Mouse (Mus musculus) heart, adult 2 months (tissue): Measurements from ENCODE around the gene Itgal. TPM values are rescaled to one million over a fixed set of nuclear protein-coding genes. Genes with fewer than 3 reads are reported as not detected.

Source experiments
- DNase-seq, 2 experiments: peaks; one replicate each; pipeline ENCODE4 v3.0.0; 2021
- H3K27ac ChIP-seq: fragments of 200-600 bp; 2 replicates; pipeline ENCODE4 v1.8.1; 2022
- H3K27me3 ChIP-seq: fragments of 200-500 bp; 2 replicates; pipeline ENCODE4 v1.6.1; 2012; ENCODE audit warnings: mild to moderate bottlenecking, low read length, inconsistent platforms, mixed read lengths; ENCODE audit not compliant: control insufficient read depth, insufficient read depth
- H3K36me3 ChIP-seq: fragments of 200-500 bp; 2 replicates; pipeline ENCODE4 v1.6.1; 2012; ENCODE audit warnings: low read length, inconsistent platforms; ENCODE audit not compliant: control insufficient read depth, insufficient read depth
- H3K4me1 ChIP-seq: fragments of 200-500 bp; 2 replicates; pipeline ENCODE4 v1.6.1; 2011; ENCODE audit warnings: low read length; ENCODE audit not compliant: control insufficient read depth, insufficient read depth
- H3K4me3 ChIP-seq: fragments of 200-600 bp; 2 replicates; pipeline ENCODE4 v1.8.1; 2022
- H3K79me2 ChIP-seq: fragments of 200-500 bp; replicated peaks from 2 replicates; pipeline ENCODE4 v1.6.1; 2012; ENCODE audit warnings: mild to moderate bottlenecking, inconsistent platforms, low read length, moderate library complexity, mixed read lengths; ENCODE audit not compliant: control insufficient read depth, insufficient read depth
- H3K9ac ChIP-seq: fragments of 200-500 bp; 2 replicates; pipeline ENCODE4 v1.6.1; 2012; ENCODE audit warnings: low read depth, mild to moderate bottlenecking, control low read depth, inconsistent platforms, low read length, mixed read lengths
- CTCF ChIP-seq: fragments of 200-600 bp; IDR thresholded peaks from 2 replicates; pipeline ENCODE4 v1.8.1; 2022; ENCODE audit warnings: antibody characterized with exemption, mild to moderate bottlenecking, moderate library complexity
- EP300 ChIP-seq: fragments of 200-500 bp; IDR thresholded peaks from 2 replicates; pipeline ENCODE4 v1.6.1; 2011; ENCODE audit warnings: low read depth, low read length, control low read depth; ENCODE audit not compliant: insufficient read depth
- POLR2A ChIP-seq: fragments of 200-500 bp; IDR thresholded peaks from 2 replicates; pipeline ENCODE4 v1.6.1; 2011; ENCODE audit warnings: mild to moderate bottlenecking, low read depth, low read length, control low read depth; ENCODE audit not compliant: insufficient read depth
- WGBS: fragments of 180-500 bp; shearing (Covaris S2); methylation state at CpG from one replicate; pipeline ENCODE4 v1.1.7; 2018; 5-methylcytosine and 5-hydroxymethylcytosine counted together
- intact Hi-C: fragments of 180-260 bp; cut with DNase I; formaldehyde crosslinking; loops from one replicate; pipeline ENCODE4 v1.15.1; 2025
- polyA plus RNA-seq: library from polyadenylated mRNA; depleted of rRNA; stranded (reverse); fragments of >200 nt; gene quantifications from 2 replicates; pipeline ENCODE4 v1.2.3, GENCODE M21; 2012
- total RNA-seq, 2 experiments: library from RNA; stranded (reverse); gene quantifications; 2 replicates each; pipeline ENCODE4 v1.2.3; 2021

The Itgal gene
- total and polyA plus RNA-seq, 3 experiments = 1.7 to 5.0 (median 2.3) TPM

DNA sequence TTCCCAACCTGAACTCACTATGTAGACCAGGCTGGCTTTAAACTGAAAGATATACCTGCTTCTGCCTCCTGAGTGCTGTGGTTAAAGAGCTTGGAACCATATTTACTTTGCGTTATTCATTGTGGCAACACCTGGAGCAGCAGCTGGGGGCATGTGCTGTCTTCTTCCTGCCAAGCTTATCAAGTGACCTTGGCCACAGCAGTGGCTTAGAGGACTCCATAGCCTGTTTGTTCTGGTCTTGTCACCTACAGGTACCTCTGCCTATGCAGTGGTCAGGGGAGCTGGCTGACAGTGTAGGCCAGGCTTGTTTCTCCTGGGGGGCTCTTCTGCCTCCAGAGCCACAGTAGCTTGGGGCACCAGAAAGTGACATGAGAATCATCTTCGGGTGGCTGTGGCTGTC lies 12.4 kb downstream of the Itgal start:
- H3K79me2 ChIP-seq = no peaks in the 10 kb centered on the region
- 74% methylated on average over 2 of the region's 2 CpGs for WGBS
- no peak overlapping the region for H3K9ac ChIP-seq
- H3K4me3 ChIP-seq = no peak overlapping the region
- H3K36me3 ChIP-seq = no peaks in the 10 kb centered on the region
- no peak for DNase-seq
- no peaks in the 10 kb centered on the region for H3K4me1 ChIP-seq
- no peaks in the 10 kb centered on the region for H3K27me3 ChIP-seq
- TF ChIP-seq EP300 = no peak
- no peak for TF ChIP-seq POLR2A
- no peak for TF ChIP-seq CTCF
- no peak overlapping the region for H3K27ac ChIP-seq
- intact Hi-C loops = loop anchor here (5.0 kb wide), 1 partner anchor 46 kb away; the partner anchor contains the start of gene Dctpp1

GRCm38 (mm10) chr7:127308887-127309286 lies 12.8 kb downstream of the Itgal start:
- H3K79me2 ChIP-seq = no peaks in the 10 kb centered on the region
- no peaks in the 10 kb centered on the region; the same call in 1 of the 2 replicates for H3K4me1 ChIP-seq
- WGBS = 69% methylated on average over 4 of the region's 4 CpGs
- H3K4me3 ChIP-seq = no peak overlapping the region
- H3K27ac ChIP-seq = no peak overlapping the region
- TF ChIP-seq POLR2A (no peak), EP300 (no peak), CTCF (peak; percentile 84)
- H3K27me3 ChIP-seq = no peaks in the 10 kb centered on the region
- no peak overlapping the region for H3K9ac ChIP-seq
- intact Hi-C loops = loop anchor here (5.0 kb wide), 1 partner anchor 47 kb away; the partner anchor contains the start of gene Dctpp1
- DNase-seq = no peak
- no peaks in the 10 kb centered on the region for H3K36me3 ChIP-seq

DNA sequence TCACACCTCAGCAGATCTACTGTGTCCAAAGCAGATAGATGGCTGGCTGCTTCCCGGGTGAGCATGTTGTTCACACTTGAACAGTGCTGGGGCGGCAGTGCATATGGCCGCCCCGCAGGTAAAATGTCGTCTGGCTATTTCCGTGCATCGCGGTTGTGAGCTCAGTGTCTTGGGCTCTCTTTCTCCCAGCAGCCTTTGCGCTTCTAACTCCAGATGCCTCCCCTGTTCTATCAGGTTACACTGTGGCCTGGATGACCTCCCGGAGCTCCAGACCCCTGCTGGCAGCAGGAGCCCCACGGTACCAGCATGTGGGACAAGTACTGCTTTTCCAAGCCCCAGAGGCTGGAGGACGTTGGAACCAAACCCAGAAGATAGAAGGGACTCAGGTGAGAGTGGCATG lies 13.9 kb downstream of the Itgal start:
- whole genome bisulfite sequencing = 63% methylated on average over 12 of the region's 12 CpGs
- intact Hi-C loops = loop anchor here (5.0 kb wide), 1 partner anchor 48 kb away; the partner anchor contains the start of gene Dctpp1
- no peak for DNase-seq

GRCm38 (mm10) chr7:127313912-127314311 lies 17.9 kb downstream of the Itgal start:
- Histone ChIP-seq H3K27me3 (no peaks in the 10 kb centered on the region), H3K4me3 (no peak overlapping the region), H3K27ac (no peak overlapping the region), H3K36me3 (no peaks in the 10 kb centered on the region), H3K4me1 (no peaks in the 10 kb centered on the region; the same call in 1 of the 2 replicates), H3K9ac (no peak overlapping the region), H3K79me2 (no peaks in the 10 kb centered on the region)
- TF ChIP-seq CTCF (no peak), EP300 (no peak)
- WGBS = 21% methylated on average over 8 of the region's 8 CpGs
- DNase-seq = no peak
- intact Hi-C loops = no loop called here

More for the DNA sequence above, 13.9 kb downstream of the Itgal start:
- H3K4me1 ChIP-seq = no peaks in the 10 kb centered on the region; the same call in 1 of the 2 replicates
- no peaks in the 10 kb centered on the region for H3K79me2 ChIP-seq
- TF ChIP-seq EP300 = no peak
- H3K9ac ChIP-seq = no peak overlapping the region
- H3K27me3 ChIP-seq = no peaks in the 10 kb centered on the region
- no peaks in the 10 kb centered on the region for H3K36me3 ChIP-seq
- no peak overlapping the region for H3K27ac ChIP-seq
- H3K4me3 ChIP-seq = no peak overlapping the region

DNA sequence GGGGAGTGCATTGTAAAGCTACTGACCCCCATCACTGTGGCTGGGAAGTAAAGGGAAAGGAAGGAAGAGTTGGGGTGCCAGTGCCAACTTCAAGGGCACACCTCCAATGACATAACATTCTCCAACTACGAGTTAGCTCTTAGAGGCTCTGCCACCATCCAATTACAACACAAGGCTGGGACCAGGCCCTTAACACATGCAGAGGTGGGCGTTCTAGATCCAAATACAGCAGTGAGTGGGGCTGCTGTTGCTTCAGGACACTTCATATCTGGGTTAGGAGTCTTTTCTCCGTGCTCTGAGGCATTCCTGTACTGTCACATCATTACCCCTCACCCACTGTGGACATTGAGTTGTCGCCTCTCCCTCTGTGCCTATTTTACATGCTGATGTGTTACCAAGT lies 25.0 kb downstream of the Itgal start:
- TF ChIP-seq EP300 (no peak), CTCF (no peak), POLR2A (no peak)
- no peak for DNase-seq
- no peak overlapping the region for H3K9ac ChIP-seq
- WGBS = 60% methylated on average over 4 of the region's 4 CpGs
- intact Hi-C loops = no loop called here
- H3K79me2 ChIP-seq = no peaks in the 10 kb centered on the region
- H3K4me1 ChIP-seq = no peaks in the 10 kb centered on the region
- no peaks in the 10 kb centered on the region for H3K36me3 ChIP-seq
- H3K27ac ChIP-seq = no peak overlapping the region
- no peaks in the 10 kb centered on the region for H3K27me3 ChIP-seq
- H3K4me3 ChIP-seq = no peak overlapping the region

GRCm38 (mm10) chr7:127322085-127322484 lies 26.0 kb downstream of the Itgal start:
- Histone ChIP-seq H3K4me3 (no peak overlapping the region), H3K36me3 (no peaks in the 10 kb centered on the region), H3K4me1 (no peaks in the 10 kb centered on the region), H3K79me2 (no peaks in the 10 kb centered on the region), H3K9ac (no peak overlapping the region), H3K27me3 (no peaks in the 10 kb centered on the region), H3K27ac (no peak overlapping the region)
- DNase-seq = no peak
- TF ChIP-seq CTCF (peak; percentile 50), EP300 (no peak)
- intact Hi-C loops = no loop called here
- 40% methylated on average over 5 of the region's 5 CpGs for WGBS
